Mouse (Mus musculus): ENCODE measurements around the gene Mapk6. TPM values are rescaled to one million over a fixed set of nuclear protein-coding genes. Genes with fewer than 3 reads are reported as not detected.

Gene Mapk6
- polyA plus RNA-seq, 2 experiments: 37.5 to 57.0 TPM

DNA sequence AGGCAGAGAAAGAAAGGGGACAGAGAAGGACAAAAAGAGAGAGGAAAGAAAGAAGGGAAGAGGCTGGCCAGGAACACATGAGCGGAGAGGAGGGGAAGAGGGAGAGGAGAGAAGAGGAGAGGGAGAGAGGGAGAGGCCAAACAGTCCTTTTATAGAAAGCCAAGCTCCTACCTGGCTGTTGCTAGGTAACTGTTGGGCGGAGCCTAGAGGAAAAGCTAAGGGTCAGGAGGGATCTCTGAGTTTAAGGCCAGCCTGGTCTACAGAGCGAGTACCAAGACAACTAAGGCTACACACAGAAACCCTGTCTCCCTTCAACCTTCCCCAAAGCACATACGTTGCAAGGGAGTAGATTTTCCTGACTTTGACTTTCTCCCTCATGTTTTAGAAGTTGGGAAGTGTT, 25.5 kb upstream of the Mapk6 start:
- no peaks in the 10 kb centered on the region for H3K27me3 ChIP-seq (ENCODE audit: control insufficient read depth, insufficient read depth, low read length)
- no peak overlapping the region for H3K4me3 ChIP-seq (replicated peaks; ENCODE audit: low read length)
- ATAC-seq (ENCODE audit: low FRiP score, low read depth) (no peak), DNase-seq (ENCODE audit: low spot score) (no peak)
- peaks cover 2% of the 10 kb centered on the region; the same call in 1 of the 2 replicates for H3K4me1 ChIP-seq (ENCODE audit: control insufficient read depth, insufficient read depth, low read length)
- no peaks in the 10 kb centered on the region for H3K9me3 ChIP-seq (ENCODE audit: control insufficient read depth, low read length)
- H3K27ac ChIP-seq (replicated peaks; ENCODE audit: low read depth, low read length): no peak overlapping the region
- no peak for TF ChIP-seq POLR2A (IDR thresholded peaks at IDR 0.05; ENCODE audit: borderline replicate concordance, extremely low read depth, insufficient read depth, insufficient read length)
- H3K36me3 ChIP-seq (ENCODE audit: control insufficient read depth, insufficient read depth, low read length): no peaks in the 10 kb centered on the region
- H3K4me2 ChIP-seq (replicated peaks; ENCODE audit: low read depth, low read length, severe bottlenecking): no peak overlapping the region
- 86% methylated on average over 4 of the region's 4 CpGs for WGBS
- no peak overlapping the region for H3K9ac ChIP-seq (ENCODE audit: low read depth, low read length, severe bottlenecking)

DNA sequence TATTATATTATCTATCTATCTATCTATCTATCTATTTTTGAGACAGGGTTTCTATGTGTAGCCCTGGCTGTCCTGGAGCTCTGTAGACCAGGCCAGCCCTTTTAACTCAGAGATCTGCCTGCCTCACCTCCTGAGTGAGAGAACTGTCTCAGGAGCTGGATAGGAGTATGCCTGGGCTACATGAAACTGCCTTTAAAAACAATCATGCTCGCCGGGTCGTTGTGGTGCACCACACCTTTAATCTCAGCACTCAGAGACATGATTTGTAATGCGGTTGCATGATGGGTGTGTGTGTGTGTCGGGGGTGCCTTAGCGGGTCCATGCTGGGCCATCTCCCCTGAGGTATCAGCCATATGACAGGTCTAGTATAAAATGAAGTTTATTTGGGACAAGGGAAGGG, 25.1 kb upstream of the Mapk6 start:
- Histone ChIP-seq H3K27ac (replicated peaks; ENCODE audit: low read depth, low read length) (no peak overlapping the region), H3K27me3 (ENCODE audit: control insufficient read depth, insufficient read depth, low read length) (no peaks in the 10 kb centered on the region), H3K9me3 (ENCODE audit: control insufficient read depth, low read length) (no peaks in the 10 kb centered on the region), H3K4me1 (ENCODE audit: control insufficient read depth, insufficient read depth, low read length) (peaks cover 2% of the 10 kb centered on the region; the same call in 1 of the 2 replicates), H3K4me2 (replicated peaks; ENCODE audit: low read depth, low read length, severe bottlenecking) (no peak overlapping the region), H3K4me3 (replicated peaks; ENCODE audit: low read length) (no peak overlapping the region), H3K9ac (ENCODE audit: low read depth, low read length, severe bottlenecking) (no peak overlapping the region), H3K36me3 (ENCODE audit: control insufficient read depth, insufficient read depth, low read length) (no peaks in the 10 kb centered on the region)
- 74% methylated on average over 6 of the region's 6 CpGs for WGBS
- DNase-seq (ENCODE audit: low spot score) (no peak), ATAC-seq (ENCODE audit: low FRiP score, low read depth) (no peak)
- no peak for TF ChIP-seq POLR2A (IDR thresholded peaks at IDR 0.05; ENCODE audit: borderline replicate concordance, extremely low read depth, insufficient read depth, insufficient read length)

DNA sequence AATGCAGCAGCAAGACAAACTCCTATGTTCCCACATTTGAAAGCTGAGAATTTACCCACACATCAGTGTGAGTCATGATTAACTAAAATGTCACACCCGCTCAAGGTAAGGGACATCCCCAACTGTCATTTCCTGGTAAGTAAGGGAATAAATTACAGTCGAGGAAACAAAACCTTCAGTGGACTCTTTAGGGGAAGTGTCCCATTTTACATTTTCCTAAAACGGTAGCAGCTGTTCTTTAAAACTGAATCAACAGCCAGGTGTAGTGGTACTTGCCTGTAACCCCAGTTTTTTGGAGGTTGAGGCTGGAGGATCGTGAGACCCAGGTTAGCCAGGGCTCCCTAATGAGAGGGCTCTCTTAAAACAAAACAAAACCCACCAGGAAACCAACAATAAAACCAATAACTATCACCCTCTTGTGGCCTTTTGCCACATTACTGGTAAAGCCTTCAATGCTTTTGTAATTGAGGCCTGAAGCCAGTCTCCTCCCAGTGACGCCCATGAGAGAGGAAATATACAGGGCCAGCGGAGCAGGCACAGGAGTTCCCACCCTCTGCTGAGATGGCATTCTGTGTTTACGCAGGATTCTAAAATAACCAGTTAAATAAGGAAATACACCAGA, 24.5 kb upstream of the Mapk6 start:
- Histone ChIP-seq H3K4me2 (replicated peaks; ENCODE audit: low read depth, low read length, severe bottlenecking) (no peak overlapping the region), H3K9me3 (ENCODE audit: control insufficient read depth, low read length) (no peaks in the 10 kb centered on the region), H3K4me3 (replicated peaks; ENCODE audit: low read length) (no peak overlapping the region), H3K27me3 (ENCODE audit: control insufficient read depth, insufficient read depth, low read length) (no peaks in the 10 kb centered on the region), H3K36me3 (ENCODE audit: control insufficient read depth, insufficient read depth, low read length) (no peaks in the 10 kb centered on the region), H3K9ac (ENCODE audit: low read depth, low read length, severe bottlenecking) (no peak overlapping the region), H3K27ac (replicated peaks; ENCODE audit: low read depth, low read length) (no peak overlapping the region), H3K4me1 (ENCODE audit: control insufficient read depth, insufficient read depth, low read length) (peaks cover 2% of the 10 kb centered on the region; the same call in 1 of the 2 replicates)
- DNase-seq (ENCODE audit: low spot score) (peak; percentile 67), ATAC-seq (ENCODE audit: low FRiP score, low read depth) (no peak)
- 34% methylated on average over 7 of the region's 7 CpGs for WGBS
- TF ChIP-seq POLR2A (IDR thresholded peaks at IDR 0.05; ENCODE audit: borderline replicate concordance, extremely low read depth, insufficient read depth, insufficient read length): no peak

DNA sequence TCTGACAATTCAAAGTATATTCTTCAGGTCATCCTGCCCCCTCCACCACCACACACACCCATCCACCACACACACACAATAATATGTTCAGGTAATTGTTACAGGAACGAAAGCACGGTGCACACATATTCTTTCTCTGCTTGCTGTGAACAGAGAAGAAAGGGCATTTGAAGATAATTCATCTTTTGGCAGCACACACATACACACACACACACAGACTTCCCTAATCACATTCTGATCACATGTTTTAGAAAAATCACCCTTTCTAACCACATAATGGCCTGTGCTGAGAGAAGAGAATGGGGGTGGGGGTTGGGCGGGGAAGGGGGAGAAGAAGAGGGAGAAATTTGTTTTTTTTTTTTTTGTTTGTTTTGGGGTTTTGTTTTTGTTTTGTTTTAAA, 22.9 kb upstream of the Mapk6 start:
- H3K4me2 ChIP-seq (replicated peaks; ENCODE audit: low read depth, low read length, severe bottlenecking): no peak overlapping the region

DNA sequence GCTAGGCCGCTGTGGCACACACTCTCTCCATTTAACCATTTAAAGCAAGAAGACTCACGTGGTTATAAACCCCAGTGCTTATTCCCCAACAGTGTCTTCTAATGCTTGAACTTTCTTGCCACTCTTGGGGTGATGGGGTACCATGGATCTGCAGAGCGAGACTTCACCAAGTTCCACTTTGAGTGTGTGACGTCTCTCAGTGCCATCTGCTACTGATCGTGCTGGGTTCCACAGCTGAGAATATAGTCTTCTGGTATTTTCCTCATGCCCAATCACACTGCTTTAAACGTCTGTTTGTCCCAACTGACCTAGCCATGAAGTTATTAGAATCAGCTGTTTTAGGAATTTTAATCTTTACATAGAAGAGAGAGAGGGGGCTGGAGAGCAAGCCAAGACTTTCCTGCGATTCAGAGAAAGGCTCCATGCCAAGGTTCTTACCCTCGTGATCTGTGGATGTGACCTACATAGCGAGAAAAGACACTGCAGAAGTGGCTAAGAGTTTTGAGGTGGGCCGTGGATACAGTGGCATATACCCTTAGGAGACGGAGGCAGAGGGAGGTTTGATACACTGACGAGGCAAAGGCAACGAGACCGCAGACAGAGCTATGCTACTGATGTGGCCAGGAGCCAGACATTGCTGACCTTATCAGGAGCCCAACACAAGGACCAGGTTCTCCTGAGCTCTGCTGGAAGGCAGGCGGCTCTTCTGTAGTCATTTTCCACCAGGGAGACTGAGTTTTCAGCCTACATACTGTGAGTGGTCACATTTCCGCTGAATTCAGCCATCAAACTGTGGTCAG, 21.2 kb upstream of the Mapk6 start:
- no peaks in the 10 kb centered on the region for H3K36me3 ChIP-seq (ENCODE audit: control insufficient read depth, insufficient read depth, low read length)
- H3K27ac ChIP-seq (replicated peaks; ENCODE audit: low read depth, low read length): peak overlapping the region; percentile 44; the same call in 1 of the 2 replicates
- 0 out of 2 replicates have a peak overlapping the region, but pooled peaks have one; percentile 10 for H3K4me2 ChIP-seq (replicated peaks; ENCODE audit: low read depth, low read length, severe bottlenecking)
- no peak overlapping the region for H3K4me3 ChIP-seq (replicated peaks; ENCODE audit: low read length)
- no peak for TF ChIP-seq POLR2A (IDR thresholded peaks at IDR 0.05; ENCODE audit: borderline replicate concordance, extremely low read depth, insufficient read depth, insufficient read length)
- H3K27me3 ChIP-seq (ENCODE audit: control insufficient read depth, insufficient read depth, low read length): no peaks in the 10 kb centered on the region
- H3K9me3 ChIP-seq (ENCODE audit: control insufficient read depth, low read length): no peaks in the 10 kb centered on the region
- WGBS: 60% methylated on average over 16 of the region's 16 CpGs
- DNase-seq (ENCODE audit: low spot score): peak; percentile 36
- H3K4me1 ChIP-seq (ENCODE audit: control insufficient read depth, insufficient read depth, low read length): peaks cover 2% of the 10 kb centered on the region; the same call in 1 of the 2 replicates
- H3K9ac ChIP-seq (ENCODE audit: low read depth, low read length, severe bottlenecking): no peak overlapping the region
- ATAC-seq (ENCODE audit: low FRiP score, low read depth): peak; percentile 41; the same call in 1 of the 2 replicates

More for the DNA sequence above, 22.9 kb upstream of the Mapk6 start:
- DNase-seq (ENCODE audit: low spot score) (no peak), ATAC-seq (ENCODE audit: low FRiP score, low read depth) (no peak)
- Histone ChIP-seq H3K4me3 (replicated peaks; ENCODE audit: low read length) (no peak overlapping the region), H3K27ac (replicated peaks; ENCODE audit: low read depth, low read length) (no peak overlapping the region), H3K36me3 (ENCODE audit: control insufficient read depth, insufficient read depth, low read length) (no peaks in the 10 kb centered on the region), H3K4me1 (ENCODE audit: control insufficient read depth, insufficient read depth, low read length) (peaks cover 2% of the 10 kb centered on the region; the same call in 1 of the 2 replicates), H3K27me3 (ENCODE audit: control insufficient read depth, insufficient read depth, low read length) (no peaks in the 10 kb centered on the region), H3K9ac (ENCODE audit: low read depth, low read length, severe bottlenecking) (no peak overlapping the region), H3K9me3 (ENCODE audit: control insufficient read depth, low read length) (no peaks in the 10 kb centered on the region)
- TF ChIP-seq POLR2A (IDR thresholded peaks at IDR 0.05; ENCODE audit: borderline replicate concordance, extremely low read depth, insufficient read depth, insufficient read length): no peak
- WGBS: 86% methylated on average over 3 of the region's 3 CpGs
